Mouse (Mus musculus): ENCODE data around the gene Nrxn3.

- TF ChIP-seq GATA1 (IDR thresholded peaks at IDR 0.05; ENCODE audit: borderline replicate concordance, low read length) (no peak), FLI1 (IDR thresholded peaks at IDR 0.05; ENCODE audit: low read length) (no peak)
These were observed 966.4 kb downstream of the Nrxn3 start for GRCm38 (mm10) chr12:89689086-89689485.
